Comparison of ENCODE assay signal across 7 mouse cellular contexts in the genomic region with DNA sequence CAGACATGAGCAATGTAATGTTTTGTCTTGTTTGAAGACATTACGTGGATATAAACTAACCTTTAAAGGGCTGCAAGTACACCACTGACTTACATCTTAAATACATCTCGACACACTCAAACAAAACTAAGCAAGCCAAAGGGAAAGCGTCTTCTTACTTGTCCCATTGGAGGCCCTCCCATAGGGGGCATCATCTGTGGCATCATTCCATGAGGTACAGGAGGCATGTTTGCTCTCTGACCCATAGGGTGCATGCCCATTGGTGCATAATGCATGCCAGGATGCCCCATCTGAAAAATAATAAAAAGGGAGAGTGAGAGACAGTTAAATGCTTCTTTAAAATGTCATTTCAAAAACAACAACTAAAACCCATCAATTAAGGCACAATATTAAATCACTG. TPM values are rescaled to one million over a fixed set of nuclear protein-coding genes. Genes with fewer than 3 reads are reported as not detected.
DNase-seq lines count a peak whose midpoint lies in the region; ATAC-seq and TF ChIP-seq lines count a peak whose summit lies in the region.

No protein-coding gene starts in this region.

- no peaks in the 10 kb centered on the region for H3K27me3 ChIP-seq in lung, postnatal 0 days (replicated peaks; ENCODE audit: insufficient read depth, low read length)
- no peaks in the 10 kb centered on the region for H3K27me3 ChIP-seq in forebrain, embryonic 13.5 days
- H3K27me3 ChIP-seq in limb, embryonic 15.5 days, result no peaks in the 10 kb centered on the region
- H3K27me3 ChIP-seq in stomach, embryonic 14.5 days (ENCODE audit: control insufficient read depth, insufficient read depth, low read length), result no peaks in the 10 kb centered on the region

- no peaks in the 10 kb centered on the region for H3K9me3 ChIP-seq in lung, postnatal 0 days (ENCODE audit: low read length)
- H3K9me3 ChIP-seq in forebrain, embryonic 13.5 days (replicated peaks), result no peaks in the 10 kb centered on the region
- H3K9me3 ChIP-seq in limb, embryonic 15.5 days, result no peaks in the 10 kb centered on the region
- H3K9me3 ChIP-seq in stomach, embryonic 14.5 days (ENCODE audit: control insufficient read depth, low read depth, low read length), result no peaks in the 10 kb centered on the region

- H3K27ac ChIP-seq in lung, postnatal 0 days (ENCODE audit: low read length), result no peak overlapping the region
- no peak overlapping the region for H3K27ac ChIP-seq in bone marrow macrophage, adult 2 months (ENCODE audit: insufficient read depth, low read depth, low read length)
- no peak overlapping the region for H3K27ac ChIP-seq in forebrain, embryonic 13.5 days
- H3K27ac ChIP-seq in limb, embryonic 15.5 days, result no peak overlapping the region
- H3K27ac ChIP-seq in stomach, embryonic 14.5 days (ENCODE audit: low read length), result no peak overlapping the region

- peak; percentile 34 for TF ChIP-seq CTCF in lung, postnatal 0 days (IDR thresholded peaks at IDR 0.05)
- no peak for TF ChIP-seq CTCF in bone marrow macrophage, adult 2 months (IDR thresholded peaks at IDR 0.05; ENCODE audit: low read depth, low read length)

- WGBS in lung, postnatal 0 days, result 56% methylated on average over 3 of the region's 3 CpGs
- WGBS in forebrain, embryonic 13.5 days, result 72% methylated on average over 3 of the region's 3 CpGs
- 65% methylated on average over 3 of the region's 3 CpGs for WGBS in limb, embryonic 15.5 days
- WGBS in stomach, embryonic 14.5 days, result 66% methylated on average over 3 of the region's 3 CpGs

- H3K36me3 ChIP-seq in lung, postnatal 0 days (ENCODE audit: insufficient read depth, low read length), result no peaks in the 10 kb centered on the region
- H3K36me3 ChIP-seq in forebrain, embryonic 13.5 days (ENCODE audit: poor library complexity, severe bottlenecking), result peaks cover 4% of the 10 kb centered on the region; the same call in 1 of the 2 replicates
- 0 out of 2 replicates have a peak, but pooled peaks cover under 1% of the 10 kb centered on the region for H3K36me3 ChIP-seq in limb, embryonic 15.5 days
- H3K36me3 ChIP-seq in stomach, embryonic 14.5 days (ENCODE audit: control insufficient read depth, insufficient read depth, low read length), result peaks cover 7% of the 10 kb centered on the region

- ATAC-seq in lung, postnatal 0 days, result no peak
- no peak for ATAC-seq in forebrain, embryonic 13.5 days
- no peak for ATAC-seq in limb, embryonic 15.5 days (ENCODE audit: insufficient number of reproducible peaks, low FRiP score, low TSS enrichment, low read depth)
- ATAC-seq in stomach, embryonic 14.5 days (ENCODE audit: insufficient number of reproducible peaks, insufficient read depth, low FRiP score, low read depth), result no peak

- H3K9ac ChIP-seq in lung, postnatal 0 days (replicated peaks; ENCODE audit: low read depth), result no peak overlapping the region
- peak overlapping the region; percentile 47; the same call in 1 of the 2 replicates for H3K9ac ChIP-seq in forebrain, embryonic 13.5 days
- H3K9ac ChIP-seq in limb, embryonic 15.5 days, result no peak overlapping the region
- no peak overlapping the region for H3K9ac ChIP-seq in stomach, embryonic 14.5 days (replicated peaks; ENCODE audit: low read depth, low read length)

- peak overlapping the region; percentile 84; the same call in 1 of the 2 replicates for H3K4me3 ChIP-seq in lung, postnatal 0 days (ENCODE audit: low read depth, low read length)
- peak overlapping the region; percentile 50 for H3K4me3 ChIP-seq in bone marrow macrophage, adult 2 months (ENCODE audit: insufficient read depth, low read length)
- H3K4me3 ChIP-seq in forebrain, embryonic 13.5 days, result peak overlapping the region; percentile 92
- H3K4me3 ChIP-seq in limb, embryonic 15.5 days, result peak overlapping the region; percentile 86; the same call in 1 of the 2 replicates
- H3K4me3 ChIP-seq in stomach, embryonic 14.5 days (ENCODE audit: low read depth, low read length), result peak overlapping the region; percentile 90

- H3K4me1 ChIP-seq in lung, postnatal 0 days (ENCODE audit: insufficient read depth, low read depth, low read length), result no peaks in the 10 kb centered on the region; the same call in 1 of the 2 replicates
- H3K4me1 ChIP-seq in bone marrow macrophage, adult 2 months (ENCODE audit: control insufficient read depth, insufficient read depth, low read length), result peaks cover 9% of the 10 kb centered on the region
- peaks cover 29% of the 10 kb centered on the region for H3K4me1 ChIP-seq in forebrain, embryonic 13.5 days
- peaks cover 6% of the 10 kb centered on the region; the same call in 1 of the 2 replicates for H3K4me1 ChIP-seq in limb, embryonic 15.5 days
- H3K4me1 ChIP-seq in stomach, embryonic 14.5 days (ENCODE audit: control insufficient read depth, insufficient read depth, low read length), result peaks cover 5% of the 10 kb centered on the region

- DNase-seq in lung, postnatal 0 days (ENCODE audit: low spot score), result no peak
- DNase-seq in lung, postnatal 36 days, result no peak
- no peak for DNase-seq in left cerebral cortex, postnatal 14 days (ENCODE audit: low spot score in 2 of 2)

- intact Hi-C loops in left cerebral cortex, postnatal 14 days (cut with DNase I), result loop anchor here (10.0 kb wide), 1 partner anchor 435 kb away; no protein-coding TSS in a partner anchor

- TF ChIP-seq POLR2A in bone marrow macrophage, adult 2 months (IDR thresholded peaks at IDR 0.05; ENCODE audit: borderline replicate concordance, low read depth, low read length), result no peak

- peak overlapping the region; percentile 79; the same call in 1 of the 2 replicates for H3K4me2 ChIP-seq in lung, postnatal 0 days (replicated peaks; ENCODE audit: low read depth, low read length)
- H3K4me2 ChIP-seq in forebrain, embryonic 13.5 days, result peak overlapping the region; percentile 74
- peak overlapping the region; percentile 56 for H3K4me2 ChIP-seq in limb, embryonic 15.5 days
- H3K4me2 ChIP-seq in stomach, embryonic 14.5 days (replicated peaks; ENCODE audit: low read depth, low read length), result peak overlapping the region; percentile 57

- no peak for TF ChIP-seq EP300 in lung, postnatal 0 days (IDR thresholded peaks at IDR 0.05)

RNA-seq across cellular contexts. Expression of gene Prpf40a, which starts 1.3 kb away (rescaled TPM):
- 90.7 and 95.2 TPM in 2 replicates for polyA plus RNA-seq in lung, postnatal 0 days (2015; fragmentation: Nextera tagmentation; extraction: Ambion mirVana)
- 80.8 and 104 TPM in 2 replicates for polyA plus RNA-seq in bone marrow macrophage, adult 2 months (2012; ENCODE audit: insufficient read depth, insufficient read length, missing spikeins)
- polyA plus RNA-seq in forebrain, embryonic 13.5 days (2015; fragmentation: Nextera tagmentation; extraction: Ambion mirVana), result 179 and 206 TPM in 2 replicates
- 124 TPM in 2 replicates for polyA plus RNA-seq in limb, embryonic 15.5 days (2015; fragmentation: Nextera tagmentation; extraction: Ambion mirVana)
- 176 and 185 TPM in 2 replicates for polyA plus RNA-seq in stomach, embryonic 14.5 days (2014; fragmentation: Nextera tagmentation; extraction: Ambion mirVana)
- total RNA-seq in left cerebral cortex, postnatal 14 days (2021), result 10 to 100 TPM; 33.8 to 41.7 TPM

RNA-seq across cellular contexts. Expression of gene Arl6ip6, which starts 1.7 kb away (rescaled TPM):
- 29.8 and 31.7 TPM in 2 replicates for polyA plus RNA-seq in lung, postnatal 0 days (2015; fragmentation: Nextera tagmentation; extraction: Ambion mirVana)
- polyA plus RNA-seq in bone marrow macrophage, adult 2 months (2012; ENCODE audit: insufficient read depth, insufficient read length, missing spikeins), result 17.6 and 24.8 TPM in 2 replicates
- 82.5 and 82.7 TPM in 2 replicates for polyA plus RNA-seq in forebrain, embryonic 13.5 days (2015; fragmentation: Nextera tagmentation; extraction: Ambion mirVana)
- 42.0 and 43.0 TPM in 2 replicates for polyA plus RNA-seq in limb, embryonic 15.5 days (2015; fragmentation: Nextera tagmentation; extraction: Ambion mirVana)
- 46.2 and 48.3 TPM in 2 replicates for polyA plus RNA-seq in stomach, embryonic 14.5 days (2014; fragmentation: Nextera tagmentation; extraction: Ambion mirVana)
- 10 to 100 TPM; 11.1 to 11.9 TPM for total RNA-seq in left cerebral cortex, postnatal 14 days (2021)
